Mouse (Mus musculus): ENCODE measurements around the gene Uqcrc1.

Uqcrc1 gene

GRCm38 (mm10) chr9:108936418-108937364, at the start of gene Uqcrc1:
TSS of gene Uqcrc1 (plus strand) at chr9:108936633.
- DNase-seq, result peak; percentile 98 to 99

GRCm38 (mm10) chr9:108912308-108912707, 24.1 kb upstream of the Uqcrc1 start:
- peak in 1 of 2 experiments; percentile 43 for DNase-seq

GRCm38 (mm10) chr9:108913161-108913560, 23.3 kb upstream of the Uqcrc1 start:
- no peak for DNase-seq

GRCm38 (mm10) chr9:108913621-108914020, 22.8 kb upstream of the Uqcrc1 start:
- DNase-seq, result no peak

GRCm38 (mm10) chr9:108914491-108914890, 21.9 kb upstream of the Uqcrc1 start, which contains the start of gene Tmem89:
TSS of gene Tmem89 (plus strand) at chr9:108914619.
- no peak for DNase-seq

- DNase-seq, result no peak
These were observed 10.5 kb upstream of the Uqcrc1 start for GRCm38 (mm10) chr9:108925897-108926296.

- no peak for DNase-seq
These were observed 8.0 kb upstream of the Uqcrc1 start for GRCm38 (mm10) chr9:108928424-108928823.

- DNase-seq, result no peak
These were observed 442 bp upstream of the Uqcrc1 start for GRCm38 (mm10) chr9:108935991-108936390.

GRCm38 (mm10) chr9:108945111-108945510, 8.7 kb downstream of the Uqcrc1 start:
- DNase-seq, result no peak

- DNase-seq, result no peak
These were observed 9.2 kb downstream of the Uqcrc1 start for GRCm38 (mm10) chr9:108945608-108946007.

- DNase-seq, result peak; percentile 65 to 78
These were observed 13.0 kb downstream of the Uqcrc1 start for GRCm38 (mm10) chr9:108949231-108949966.

GRCm38 (mm10) chr9:108949967-108950728, 13.7 kb downstream of the Uqcrc1 start:
- no peak for DNase-seq

GRCm38 (mm10) chr9:108953081-108953636, 16.7 kb downstream of the Uqcrc1 start, which contains the start of gene Col7a1:
TSS of gene Col7a1 (plus strand) at chr9:108953586.
- DNase-seq, result peak; percentile 34 to 45

GRCm38 (mm10) chr9:108955241-108955640, 18.8 kb downstream of the Uqcrc1 start:
- peak; percentile 33 to 38 for DNase-seq

GRCm38 (mm10) chr9:108955846-108956245, 19.4 kb downstream of the Uqcrc1 start:
- DNase-seq, result no peak

GRCm38 (mm10) chr9:108963577-108963976, 27.1 kb downstream of the Uqcrc1 start:
- DNase-seq, result no peak

GRCm38 (mm10) chr9:108964338-108964737, 27.9 kb downstream of the Uqcrc1 start:
- no peak for DNase-seq

GRCm38 (mm10) chr9:108970623-108971022, 34.2 kb downstream of the Uqcrc1 start:
- DNase-seq, result no peak

GRCm38 (mm10) chr9:108976483-108976882, 40.0 kb downstream of the Uqcrc1 start:
- no peak for DNase-seq

- no peak for DNase-seq
These were observed 41.5 kb downstream of the Uqcrc1 start for GRCm38 (mm10) chr9:108977966-108978365.

- DNase-seq, result no peak
These were observed 46.1 kb downstream of the Uqcrc1 start for GRCm38 (mm10) chr9:108982498-108982897.

GRCm38 (mm10) chr9:108983209-108983608, 46.8 kb downstream of the Uqcrc1 start:
- DNase-seq, result no peak

All from kidney, postnatal 4 days (tissue).